Mouse (Mus musculus) c-Kit-positive CD71-positive TER-119-negative erythroid progenitor cells, embryonic 14.5 days (primary cell): Measurements from ENCODE around the gene Abcb8.

Experiments
- DNase-seq: peaks from one replicate; pipeline ENCODE4 v3.0.0-alpha.2; 2013; ENCODE audit warnings: low read depth

Abcb8 gene

DNA sequence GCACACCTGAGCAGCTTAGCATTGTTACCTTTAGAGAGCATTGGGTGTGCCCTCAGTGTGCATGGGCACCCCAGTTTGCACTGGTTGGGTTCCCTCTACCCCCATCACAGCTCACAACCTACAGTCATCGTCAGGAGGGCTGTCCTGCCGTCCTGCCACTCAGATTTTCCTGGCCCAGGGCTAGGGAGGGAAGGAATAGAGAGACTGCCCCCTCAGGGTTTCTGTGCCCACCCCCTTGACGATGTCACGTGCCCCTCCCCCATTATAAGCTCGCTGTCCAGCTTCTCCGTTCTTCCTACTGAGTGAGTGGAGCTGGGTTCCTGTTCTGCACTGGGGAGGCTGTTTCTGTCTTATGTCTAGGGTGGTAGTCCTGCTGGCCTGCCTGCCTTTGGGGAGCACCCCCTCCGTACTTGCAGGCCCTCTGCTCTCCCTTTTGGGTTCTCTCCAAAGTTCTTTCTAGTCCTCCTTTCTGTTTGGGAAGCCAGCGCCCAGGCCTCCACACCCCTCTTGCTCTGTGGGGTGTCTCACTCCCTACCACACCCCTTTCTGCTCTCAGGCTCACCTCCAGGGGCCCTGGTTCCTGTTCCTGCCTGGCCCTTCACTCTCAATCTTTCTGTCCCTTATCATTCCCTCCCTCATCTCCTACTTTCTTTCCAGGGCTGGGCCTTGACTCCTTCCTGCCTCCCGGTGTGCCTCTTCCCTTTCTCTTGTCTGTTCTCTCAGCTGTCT lies 33.3 kb downstream of the Abcb8 start:
- no peak for DNase-seq

- DNase-seq = no peak
Observed at GRCm38 (mm10) chr5:24427285-24427633, 33.8 kb downstream of the Abcb8 start.

DNA sequence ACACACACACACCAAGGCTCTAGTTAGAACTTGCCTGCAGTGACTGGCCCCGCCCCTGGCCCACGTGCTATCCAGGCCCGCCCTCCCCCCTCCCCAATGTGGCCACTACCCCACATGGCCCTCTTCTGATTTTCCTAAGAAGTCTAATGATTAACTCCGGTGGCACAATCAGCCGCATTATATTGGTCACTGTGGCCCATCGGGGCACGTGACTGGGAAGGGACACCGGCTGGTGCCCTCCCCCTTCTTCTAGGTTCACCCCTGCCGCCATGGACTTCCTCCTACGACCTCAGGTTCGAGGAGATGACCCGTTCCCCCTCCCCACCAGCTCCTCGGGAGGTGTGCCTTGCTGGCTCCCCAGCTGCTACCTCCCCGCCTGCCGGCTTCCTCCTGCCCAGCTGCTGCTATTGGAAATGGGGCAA lies 34.5 kb downstream of the Abcb8 start:
- no peak for DNase-seq

- no peak for DNase-seq
Observed at GRCm38 (mm10) chr5:24428596-24428995, 35.1 kb downstream of the Abcb8 start.

- no peak for DNase-seq
Observed at GRCm38 (mm10) chr5:24433993-24434392, 40.5 kb downstream of the Abcb8 start.

GRCm38 (mm10) chr5:24441187-24441586 lies 47.7 kb downstream of the Abcb8 start:
- no peak for DNase-seq

GRCm38 (mm10) chr5:24442029-24442428 lies 48.6 kb downstream of the Abcb8 start:
- DNase-seq = no peak

DNA sequence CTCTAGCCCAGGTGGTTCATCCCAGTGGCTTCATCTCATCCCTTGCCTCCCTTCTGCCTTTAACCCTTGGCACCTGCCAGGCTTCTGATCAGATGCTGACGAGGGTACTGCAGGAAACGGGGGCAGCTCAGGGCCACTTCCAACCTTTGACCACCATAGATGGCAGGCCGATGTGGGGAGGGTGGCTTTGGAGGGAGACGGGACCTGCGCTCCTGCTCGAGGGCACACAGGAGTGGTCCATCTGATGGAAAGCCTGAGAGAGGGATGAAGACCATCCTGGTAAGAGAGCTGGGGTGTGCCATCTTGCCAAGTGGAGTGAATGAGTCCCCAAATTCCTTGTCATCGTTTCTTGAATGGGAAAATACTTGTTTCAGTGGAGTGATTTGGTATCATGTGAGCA lies 49.7 kb downstream of the Abcb8 start:
- no peak for DNase-seq

DNA sequence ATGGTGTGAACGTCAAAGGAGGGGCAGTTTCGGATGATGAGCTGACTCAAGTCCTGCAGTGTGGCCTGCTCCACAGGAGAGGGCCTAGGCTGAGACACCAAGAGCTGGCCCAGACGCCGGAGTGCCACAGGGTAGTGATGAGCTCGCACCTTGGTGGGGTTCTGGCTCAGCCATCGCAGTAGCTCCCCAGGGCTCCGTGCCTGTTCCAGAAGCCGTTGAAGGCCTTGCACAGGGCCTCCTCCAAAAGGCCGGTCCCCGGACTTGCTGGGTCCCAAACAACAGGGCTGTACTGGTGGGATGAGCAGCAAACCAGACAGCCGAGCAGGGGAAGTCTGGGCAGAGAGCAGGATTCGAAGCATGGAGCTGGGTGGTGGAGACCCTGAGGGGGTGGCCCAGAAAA lies 50.5 kb downstream of the Abcb8 start:
- DNase-seq = no peak

- DNase-seq = peak; percentile 86
Observed at GRCm38 (mm10) chr5:24444746-24445427, 51.4 kb downstream of the Abcb8 start, which contains the start of gene Fastk. TSS of gene Fastk (minus strand) at chr5:24445287.

GRCm38 (mm10) chr5:24445428-24446080 lies 52.1 kb downstream of the Abcb8 start:
- no peak for DNase-seq

- DNase-seq = no peak
Observed at GRCm38 (mm10) chr5:24446630-24447029, 53.2 kb downstream of the Abcb8 start.

DNA sequence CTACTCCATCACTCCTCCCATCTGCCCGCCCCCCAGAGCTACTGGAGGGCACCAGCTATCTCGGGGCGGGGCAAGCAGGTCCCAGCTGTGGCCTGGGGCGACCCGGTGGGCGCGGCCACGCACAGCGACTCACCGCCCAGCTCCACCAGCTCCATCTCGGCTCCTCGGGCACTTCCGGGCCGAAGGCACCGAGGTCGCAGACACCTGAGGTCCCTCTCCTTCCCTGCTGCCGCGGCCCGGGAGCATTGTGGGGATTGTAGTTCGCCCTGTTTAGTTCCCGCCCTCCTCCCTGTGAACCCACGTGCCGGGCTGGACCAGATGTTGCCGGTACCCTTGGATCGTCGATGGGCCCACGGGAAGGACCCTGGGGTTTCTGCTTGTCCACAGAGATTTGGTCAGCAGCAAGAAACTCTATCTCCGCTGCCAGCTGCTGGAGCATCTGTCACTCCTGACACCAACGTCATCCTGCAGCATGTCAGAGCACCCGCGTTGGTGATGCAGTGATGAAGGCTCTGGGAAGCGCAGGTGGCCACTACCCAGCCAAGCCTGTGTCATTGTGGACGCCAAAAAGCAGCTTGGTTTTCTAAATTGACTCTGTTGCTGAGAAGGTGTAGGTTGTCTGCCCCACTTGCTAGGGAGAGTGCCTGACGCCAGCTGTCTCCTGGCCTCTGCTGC lies 54.3 kb downstream of the Abcb8 start, which contains the start of gene Tmub1:
Tmub1 (minus strand) TSS at position 231 of the 675 bp plus-strand sequence.
- DNase-seq = peak; percentile 72

DNA sequence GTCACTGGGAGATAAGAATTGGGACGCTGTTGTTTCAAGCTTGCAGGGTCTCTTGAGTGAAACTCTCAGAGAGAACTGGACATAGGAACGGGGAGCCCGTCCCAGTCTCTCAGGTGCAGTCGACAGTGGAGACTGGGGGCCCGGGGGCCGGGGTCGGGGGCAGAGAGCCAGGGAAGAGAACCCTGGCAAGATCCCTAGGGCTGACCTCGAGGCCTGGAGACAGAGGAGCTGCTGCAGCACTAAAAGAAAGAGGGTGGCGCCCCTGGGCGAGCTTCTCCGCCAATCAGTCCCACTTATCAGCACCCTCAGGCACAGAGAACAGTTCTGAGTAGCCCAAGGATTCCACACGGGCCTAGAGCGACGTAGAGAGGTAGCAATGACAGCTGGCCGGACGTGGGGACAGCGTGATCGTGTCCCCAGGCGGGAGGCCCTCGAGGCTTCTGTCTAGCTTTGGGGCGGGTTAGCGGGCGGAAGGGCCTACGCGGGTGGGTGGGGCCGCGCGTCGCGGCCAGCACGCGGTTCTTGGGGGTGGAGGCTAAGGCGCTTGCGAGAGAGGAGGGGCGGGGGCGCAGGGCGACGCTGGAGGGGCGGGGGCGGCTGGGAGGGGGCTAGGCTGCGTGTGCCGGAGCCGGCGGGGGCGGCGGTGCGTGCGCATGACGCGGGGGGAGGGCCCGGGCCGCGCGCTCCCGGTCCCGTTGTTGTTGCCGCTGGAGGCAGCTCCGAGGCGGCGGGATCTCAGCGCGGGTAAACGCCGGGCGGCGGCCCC lies 58.0 kb downstream of the Abcb8 start:
- DNase-seq = peak; percentile 77

GRCm38 (mm10) chr5:24452030-24452690 lies 58.7 kb downstream of the Abcb8 start, which contains the start of gene Agap3:
TSS of gene Agap3 (plus strand) at chr5:24452177.
- no peak for DNase-seq

DNA sequence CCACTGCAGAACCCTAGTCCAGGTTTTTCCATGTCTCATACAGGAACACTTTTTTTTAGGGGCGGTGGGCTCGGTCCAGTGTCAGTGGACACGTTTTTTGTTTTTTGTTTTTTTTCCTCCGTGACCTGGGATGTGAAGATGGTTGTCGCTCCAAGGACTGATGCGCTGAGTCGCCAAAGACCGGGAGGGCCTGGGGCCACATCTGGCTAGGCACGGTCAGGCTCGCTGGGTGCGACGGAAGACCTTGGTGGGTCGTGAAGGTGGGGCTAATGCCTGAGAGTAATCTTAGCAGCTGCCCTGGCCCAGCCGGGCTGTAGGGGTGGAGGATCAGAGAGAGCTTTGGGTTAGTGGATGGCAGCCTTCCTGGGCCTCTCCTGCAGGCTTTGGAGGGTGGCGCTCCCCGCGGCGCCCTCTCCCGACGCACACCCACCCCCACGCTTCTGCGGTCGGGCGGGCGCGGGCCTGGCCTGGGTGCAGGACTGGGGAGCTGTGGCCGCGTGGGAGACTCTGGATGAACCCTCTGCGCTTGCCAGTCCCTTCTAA lies 59.3 kb downstream of the Abcb8 start:
- DNase-seq = peak; percentile 35

- no peak for DNase-seq
Observed at GRCm38 (mm10) chr5:24453283-24453984, 60.0 kb downstream of the Abcb8 start.

DNA sequence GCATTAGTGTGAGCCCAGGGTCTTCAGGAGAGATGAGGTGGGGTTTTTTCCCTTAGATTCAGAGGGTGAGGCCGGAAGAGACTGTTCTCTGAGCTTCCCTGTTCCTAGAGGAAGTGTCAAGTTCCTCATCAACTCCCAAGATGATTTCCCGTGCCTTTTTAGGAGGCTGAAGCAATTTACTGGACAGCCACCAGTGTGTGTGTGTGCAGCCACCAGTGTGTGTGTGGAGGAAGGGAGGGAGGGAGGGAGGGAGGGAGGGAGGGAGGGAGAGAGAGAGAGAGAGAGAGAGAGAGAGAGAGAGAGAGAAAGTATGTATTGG lies 60.5 kb downstream of the Abcb8 start:
- DNase-seq = no peak

GRCm38 (mm10) chr5:24455076-24455475 lies 61.6 kb downstream of the Abcb8 start:
- DNase-seq = no peak

GRCm38 (mm10) chr5:24455613-24456012 lies 62.1 kb downstream of the Abcb8 start:
- no peak for DNase-seq
